Mouse (Mus musculus) midbrain, embryonic 11.5 days (tissue): ENCODE results near the gene Iqcf6. TPM values are rescaled to one million over a fixed set of nuclear protein-coding genes. Genes with fewer than 3 reads are reported as not detected.

Source experiments
- ATAC-seq: fragments of 200-750 bp; cut with Nextera tagmentation; 2 replicates; pipeline ENCODE4 v1.8.0; 2017; ENCODE audit warnings: moderate TSS enrichment, moderate library complexity; ENCODE audit not compliant: low FRiP score
- DNase-seq: peaks from one replicate; pipeline ENCODE4 v3.0.0; 2015; ENCODE audit warnings: low spot score; ENCODE audit errors: missing footprints
- H3K27ac ChIP-seq: fragments of 300-500 bp; sonication (generic); 2 replicates; pipeline ENCODE4 v1.5.1; 2014; ENCODE audit warnings: low read depth, low read length
- H3K27me3 ChIP-seq: fragments of 300-500 bp; sonication (generic); 2 replicates; pipeline ENCODE4 v1.6.1; 2014; ENCODE audit warnings: mild to moderate bottlenecking, low read length, moderate library complexity, mixed read lengths; ENCODE audit not compliant: control insufficient read depth, insufficient read depth
- H3K36me3 ChIP-seq: fragments of 300-500 bp; sonication (generic); 2 replicates; pipeline ENCODE4 v1.6.1; 2014; ENCODE audit warnings: mild to moderate bottlenecking, low read length, moderate library complexity, mixed read lengths; ENCODE audit not compliant: control insufficient read depth, insufficient read depth
- H3K4me1 ChIP-seq: fragments of 300-500 bp; sonication (generic); 2 replicates; pipeline ENCODE4 v1.6.1; 2014; ENCODE audit warnings: low read length; ENCODE audit not compliant: control insufficient read depth, insufficient read depth
- H3K4me2 ChIP-seq: fragments of 300-500 bp; sonication (generic); 2 replicates; pipeline ENCODE4 v1.6.1; 2014; ENCODE audit warnings: mild to moderate bottlenecking, moderate library complexity
- H3K4me3 ChIP-seq: fragments of 300-500 bp; sonication (generic); 2 replicates; pipeline ENCODE4 v1.5.1; 2014; ENCODE audit warnings: low read depth, low read length
- H3K9ac ChIP-seq: fragments of 300-500 bp; sonication (generic); 2 replicates; pipeline ENCODE4 v1.6.1; 2014; ENCODE audit warnings: low read length
- H3K9me3 ChIP-seq: fragments of 300-500 bp; sonication (generic); 2 replicates; pipeline ENCODE4 v1.6.1; 2016; ENCODE audit warnings: low read length; ENCODE audit not compliant: control insufficient read depth
- WGBS: fragments of 180-500 bp; shearing (Covaris S2); extraction: QIAGEN DNeasy Blood & Tissue Kit; methylation state at CpG from one replicate; pipeline ENCODE4 v1.1.7; 2014; 5-methylcytosine and 5-hydroxymethylcytosine counted together
- polyA plus RNA-seq: library from polyadenylated mRNA; unstranded; fragments of >200 nt; fragmentation: Nextera tagmentation; extraction: Ambion mirVana; gene quantifications from 2 replicates; pipeline ENCODE4 v1.2.1, GENCODE M21; 2014

The Iqcf6 gene
- polyA plus RNA-seq, 1 experiment from 2014 or later, result not detected

DNA sequence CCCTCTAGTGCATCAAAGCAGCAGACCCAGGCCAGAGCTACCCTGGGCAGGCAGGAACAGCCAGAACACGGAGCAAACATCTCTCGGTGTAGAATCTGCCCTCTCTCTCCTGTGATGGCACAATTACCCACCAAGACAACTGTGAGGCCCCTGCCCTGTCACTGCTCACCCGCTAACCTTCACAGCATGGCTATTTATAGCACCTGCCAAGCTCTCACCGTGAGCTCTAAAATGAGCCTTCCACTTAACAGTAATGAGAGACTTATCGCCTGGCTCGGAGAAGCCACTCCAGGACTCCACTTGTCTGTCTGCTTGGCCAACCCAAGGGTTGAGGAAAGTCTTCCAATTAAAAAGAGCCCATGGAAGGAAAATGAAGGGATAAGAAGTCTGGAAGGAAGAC lies 36.8 kb downstream of the Iqcf6 start:
- peaks cover 12% of the 10 kb centered on the region for H3K4me1 ChIP-seq
- H3K4me3 ChIP-seq, result no peak overlapping the region
- WGBS, result 83% methylated on average over 6 of the region's 6 CpGs
- no peak overlapping the region for H3K9ac ChIP-seq
- ATAC-seq (no peak), DNase-seq (no peak)
- no peaks in the 10 kb centered on the region for H3K27me3 ChIP-seq
- H3K36me3 ChIP-seq, result 0 out of 2 replicates have a peak, but pooled peaks cover 4% of the 10 kb centered on the region
- H3K27ac ChIP-seq, result no peak overlapping the region
- H3K9me3 ChIP-seq, result no peaks in the 10 kb centered on the region
- no peak overlapping the region for H3K4me2 ChIP-seq

DNA sequence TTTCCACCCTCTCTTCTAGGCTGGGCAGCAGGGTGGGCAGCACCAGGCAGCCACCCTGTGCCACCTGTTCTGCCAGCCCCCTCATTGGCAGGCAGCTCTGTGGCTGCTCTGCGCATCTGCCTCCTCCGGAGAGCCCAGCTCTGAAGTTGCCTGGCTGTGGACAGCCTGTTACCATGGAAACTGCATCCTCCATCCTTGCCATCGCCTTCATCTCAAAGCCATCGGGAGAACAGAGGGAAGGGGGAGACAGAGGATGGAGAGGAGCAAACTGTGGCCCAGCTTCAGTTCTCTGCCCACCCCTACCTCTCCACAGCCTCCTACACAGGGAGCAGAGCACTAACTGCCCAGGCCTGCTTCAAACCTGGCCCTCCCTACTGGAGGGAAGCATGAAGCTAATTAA lies 38.1 kb downstream of the Iqcf6 start:
- no peak overlapping the region for H3K9ac ChIP-seq
- no peak overlapping the region for H3K4me3 ChIP-seq
- ATAC-seq (peak; percentile 53; the same call in 1 of the 2 replicates), DNase-seq (peak; percentile 79)
- no peak overlapping the region for H3K4me2 ChIP-seq
- no peaks in the 10 kb centered on the region for H3K27me3 ChIP-seq
- 0 out of 2 replicates have a peak, but pooled peaks cover 3% of the 10 kb centered on the region for H3K36me3 ChIP-seq
- H3K27ac ChIP-seq, result peak overlapping the region; percentile 41; the same call in 1 of the 2 replicates
- no peaks in the 10 kb centered on the region for H3K9me3 ChIP-seq
- peaks cover 8% of the 10 kb centered on the region for H3K4me1 ChIP-seq
- WGBS, result 49% methylated on average over 4 of the region's 4 CpGs

DNA sequence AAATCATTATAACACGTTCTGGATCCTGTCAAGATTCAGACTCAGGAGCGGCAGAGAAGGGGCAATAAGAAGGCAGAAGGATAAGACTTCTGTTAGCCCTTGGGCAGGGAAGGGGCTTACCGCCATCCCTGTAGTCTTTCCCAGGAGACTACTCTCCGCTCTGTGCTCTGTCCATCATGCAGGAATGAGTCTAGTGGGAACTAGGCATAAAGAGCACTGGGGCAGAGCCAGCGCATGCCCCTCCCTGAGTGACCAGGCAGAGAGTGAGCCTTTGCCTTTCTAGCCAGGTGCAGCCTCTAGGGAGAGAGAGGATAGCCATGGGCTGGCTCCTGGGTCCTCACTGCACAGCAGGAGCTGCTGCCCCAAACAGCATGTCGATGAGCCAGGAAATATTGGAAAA lies 38.5 kb downstream of the Iqcf6 start:
- Histone ChIP-seq H3K4me2 (no peak overlapping the region), H3K4me3 (no peak overlapping the region), H3K9me3 (no peaks in the 10 kb centered on the region), H3K36me3 (0 out of 2 replicates have a peak, but pooled peaks cover 3% of the 10 kb centered on the region), H3K9ac (no peak overlapping the region), H3K4me1 (peaks cover 7% of the 10 kb centered on the region; the same call in 1 of the 2 replicates), H3K27me3 (no peaks in the 10 kb centered on the region), H3K27ac (peak overlapping the region; percentile 41; the same call in 1 of the 2 replicates)
- ATAC-seq (no peak), DNase-seq (peak; percentile 53)
- 78% methylated on average over 6 of the region's 6 CpGs for WGBS

DNA sequence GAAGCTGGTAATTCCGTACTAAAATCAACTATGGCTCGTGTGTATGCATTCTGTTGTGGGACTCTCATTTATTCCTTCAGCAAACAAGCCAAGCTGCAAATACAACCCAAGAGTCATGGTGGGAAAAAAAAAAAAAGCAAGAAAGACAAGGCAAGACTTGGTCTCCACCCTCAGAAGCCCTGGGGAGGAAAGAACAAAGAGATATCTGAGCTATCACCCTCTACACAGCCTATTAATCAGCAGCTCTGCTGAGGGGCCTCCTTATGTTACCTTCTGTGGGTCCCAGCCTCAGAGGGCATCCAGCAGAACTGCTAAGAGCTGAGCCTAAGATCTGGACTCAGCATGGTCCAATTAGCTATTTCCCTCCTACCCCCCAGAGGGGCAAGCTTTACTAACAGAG lies 47.5 kb downstream of the Iqcf6 start:
- no peak overlapping the region for H3K9ac ChIP-seq
- DNase-seq, result no peak
- no peaks in the 10 kb centered on the region for H3K9me3 ChIP-seq
- no peak overlapping the region for H3K4me3 ChIP-seq
- no peaks in the 10 kb centered on the region for H3K4me1 ChIP-seq
- no peak for ATAC-seq
- 80% methylated on average over 2 of the region's 2 CpGs for WGBS
- no peaks in the 10 kb centered on the region; the same call in 1 of the 2 replicates for H3K36me3 ChIP-seq
- no peak overlapping the region for H3K4me2 ChIP-seq
- no peak overlapping the region for H3K27ac ChIP-seq
- no peaks in the 10 kb centered on the region for H3K27me3 ChIP-seq

DNA sequence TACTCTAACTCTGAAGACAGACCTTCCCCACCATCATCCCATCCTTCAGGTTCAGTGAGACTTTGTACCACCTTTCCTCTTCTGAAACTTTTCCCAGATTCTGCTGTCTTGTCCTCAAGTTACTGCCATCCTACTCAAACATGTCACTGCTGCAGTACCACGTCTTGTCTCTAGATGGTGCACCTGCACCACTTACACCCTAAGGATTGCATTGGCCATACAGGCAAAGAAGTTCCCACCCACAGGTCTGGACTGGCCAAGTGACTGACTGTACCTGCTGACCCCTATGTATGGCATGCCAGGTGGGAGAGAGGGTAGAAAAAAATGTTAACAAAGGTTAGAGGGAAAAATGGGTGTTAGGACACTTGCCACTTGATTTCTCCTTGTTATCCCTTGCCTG lies 49.1 kb downstream of the Iqcf6 start:
- ATAC-seq (peak; percentile 73; the same call in 1 of the 2 replicates), DNase-seq (peak; percentile 98)
- Histone ChIP-seq H3K9me3 (no peaks in the 10 kb centered on the region), H3K4me3 (no peak overlapping the region), H3K36me3 (no peaks in the 10 kb centered on the region; the same call in 1 of the 2 replicates), H3K4me1 (no peaks in the 10 kb centered on the region), H3K27ac (no peak overlapping the region), H3K4me2 (no peak overlapping the region), H3K27me3 (no peaks in the 10 kb centered on the region), H3K9ac (no peak overlapping the region)
- WGBS, result 0% methylated on average over 1 of the region's 1 CpGs

DNA sequence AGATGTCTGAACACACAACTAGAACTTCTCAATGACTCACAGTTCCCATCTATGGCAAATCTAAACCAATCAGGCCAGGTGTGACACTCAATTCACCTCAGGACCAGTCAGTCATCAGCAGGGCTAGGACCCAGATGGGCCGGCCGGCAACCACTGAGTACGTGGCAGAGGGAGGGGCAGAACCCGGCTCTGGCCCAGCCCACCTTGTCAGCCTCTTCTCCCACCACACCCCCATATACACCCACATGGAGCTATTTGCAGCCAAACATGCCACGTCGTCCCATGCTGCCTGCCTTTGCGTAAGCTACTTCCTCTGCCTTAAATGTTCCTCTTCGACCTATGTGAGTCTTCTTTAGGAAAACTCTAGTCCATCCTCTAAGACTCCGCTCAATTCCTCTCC lies 49.6 kb downstream of the Iqcf6 start:
- H3K9me3 ChIP-seq, result no peaks in the 10 kb centered on the region
- H3K4me3 ChIP-seq, result no peak overlapping the region
- no peak overlapping the region for H3K27ac ChIP-seq
- H3K36me3 ChIP-seq, result no peaks in the 10 kb centered on the region; the same call in 1 of the 2 replicates
- 77% methylated on average over 9 of the region's 9 CpGs for WGBS
- ATAC-seq (0 out of 2 replicates have a peak, but pooled peaks have one; percentile 42), DNase-seq (no peak)
- no peak overlapping the region for H3K9ac ChIP-seq
- no peaks in the 10 kb centered on the region for H3K4me1 ChIP-seq
- H3K4me2 ChIP-seq, result no peak overlapping the region
- no peaks in the 10 kb centered on the region for H3K27me3 ChIP-seq

DNA sequence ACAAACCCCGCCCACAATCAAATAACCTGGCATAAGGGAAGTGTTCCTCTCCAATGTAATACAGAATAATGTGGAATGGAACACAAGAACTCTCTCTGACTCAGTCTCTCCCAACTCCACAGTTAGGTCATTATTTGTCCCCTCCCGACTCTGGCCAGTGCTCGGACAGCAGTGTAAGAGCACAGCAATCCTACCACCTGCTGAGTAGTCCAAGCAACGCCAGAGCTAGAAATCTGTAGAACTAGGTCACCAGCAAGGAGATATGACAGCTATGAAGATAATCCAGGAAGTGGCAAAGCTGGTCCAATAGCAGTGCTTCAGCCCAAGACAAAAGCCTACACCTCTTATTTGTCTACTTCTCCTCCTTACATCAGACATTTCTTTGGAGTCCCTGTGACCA lies 50.2 kb downstream of the Iqcf6 start:
- Histone ChIP-seq H3K9me3 (no peaks in the 10 kb centered on the region), H3K9ac (no peak overlapping the region), H3K4me1 (no peaks in the 10 kb centered on the region), H3K4me2 (no peak overlapping the region), H3K4me3 (no peak overlapping the region), H3K36me3 (no peaks in the 10 kb centered on the region; the same call in 1 of the 2 replicates), H3K27ac (no peak overlapping the region), H3K27me3 (no peaks in the 10 kb centered on the region)
- DNase-seq (no peak), ATAC-seq (no peak)
- WGBS, result 74% methylated on average over 4 of the region's 4 CpGs

Other genes with a start within 250 kb of the Iqcf6 start
- 867 and 874 TPM in 2 replicates for gene Rpl29, start 197.1 kb upstream of the Iqcf6 start, polyA plus RNA-seq
- 29.9 and 30.4 TPM in 2 replicates for gene Acy1, start 188.3 kb upstream of the Iqcf6 start, polyA plus RNA-seq
- gene Abhd14b, start 179.1 kb upstream of the Iqcf6 start, polyA plus RNA-seq, result 3.9 and 4.5 TPM in 2 replicates
- 30.8 and 34.5 TPM in 2 replicates for gene Abhd14a, start 178.9 kb upstream of the Iqcf6 start, polyA plus RNA-seq
- 219 and 256 TPM in 2 replicates for gene Pcbp4, start 173.3 kb upstream of the Iqcf6 start, polyA plus RNA-seq
- gene Gpr62, start 160.6 kb upstream of the Iqcf6 start, polyA plus RNA-seq, result 0.12 and 0.23 TPM in 2 replicates
- gene Rrp9, start 150.6 kb upstream of the Iqcf6 start, polyA plus RNA-seq, result 38.2 and 44.4 TPM in 2 replicates
- gene Parp3, start 149.6 kb upstream of the Iqcf6 start, polyA plus RNA-seq, result 1.1 and 1.2 TPM in 2 replicates
- not detected in 2 replicates for gene Iqcf1, start 126.6 kb upstream of the Iqcf6 start, polyA plus RNA-seq
- gene Iqcf5, start 112.0 kb upstream of the Iqcf6 start, polyA plus RNA-seq, result not detected in 2 replicates
- gene Iqcf3, start 65.0 kb upstream of the Iqcf6 start, polyA plus RNA-seq, result not detected in 2 replicates
- not detected in 2 replicates for gene Iqcf4, start 55.6 kb upstream of the Iqcf6 start, polyA plus RNA-seq
- gene Grm2, start 29.5 kb downstream of the Iqcf6 start, polyA plus RNA-seq, result 15.5 and 16.4 TPM in 2 replicates
- 24.6 and 27.1 TPM in 2 replicates for gene Tex264, start 59.3 kb downstream of the Iqcf6 start, polyA plus RNA-seq
- gene Rad54l2, start 162.6 kb downstream of the Iqcf6 start, polyA plus RNA-seq, result 5.5 and 6.1 TPM in 2 replicates
- 28.6 and 37.7 TPM in 2 replicates for gene Dcaf1, start 195.3 kb downstream of the Iqcf6 start, polyA plus RNA-seq